Mouse (Mus musculus) mouse trophoblast stem cell (cell line): ENCODE measurements around the gene Lsm6.
"Not testable (repeated sequence)": the region's sequence is repeated elsewhere in the genome, so short reads cannot be mapped to it uniquely, and the experiment has no call there.

Experiments
- in situ Hi-C, 2 experiments: fragments of 300-500 bp; cut with MseI, MboI; formaldehyde crosslinking; loops; 2 replicates in 1 of 2; 3 replicates in 1 of 2; pipeline ENCODE4 v1.15.1; 2025

The Lsm6 gene

DNA sequence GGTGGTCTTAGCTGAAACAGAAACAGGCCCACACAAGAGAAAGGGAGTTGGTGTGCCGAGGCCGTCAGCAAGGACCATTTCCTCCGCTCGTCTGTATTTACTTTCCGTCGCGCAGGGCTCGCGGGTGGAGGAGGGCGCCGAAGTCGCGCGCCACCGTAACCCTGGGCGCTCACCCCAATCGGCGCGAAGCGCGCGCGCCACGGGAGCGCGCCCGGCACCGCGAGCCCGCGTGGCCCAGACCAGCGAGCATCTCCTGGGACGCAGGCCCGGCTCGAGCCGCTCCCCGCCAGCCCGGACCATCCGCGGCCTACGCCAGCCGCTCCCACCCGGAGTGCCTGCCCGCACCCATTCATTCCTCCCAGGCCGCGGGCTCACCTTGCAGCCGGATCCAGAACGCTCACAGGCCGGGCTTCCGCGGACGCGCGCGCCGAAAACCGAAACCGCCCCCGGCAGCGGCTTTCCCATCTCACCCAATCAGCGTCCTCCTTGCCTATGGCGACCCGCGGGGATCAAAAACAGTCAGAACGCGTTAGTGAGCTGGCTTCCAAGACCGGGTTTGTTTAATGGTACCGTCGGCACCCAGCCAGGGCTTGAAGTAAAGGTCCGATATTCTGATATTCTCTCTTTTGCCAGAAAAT, at the start of gene Lsm6:
TSS of gene Lsm6 (minus strand) at position 468 of the 638 bp plus-strand sequence.
- in situ Hi-C loops = no loop called here

DNA sequence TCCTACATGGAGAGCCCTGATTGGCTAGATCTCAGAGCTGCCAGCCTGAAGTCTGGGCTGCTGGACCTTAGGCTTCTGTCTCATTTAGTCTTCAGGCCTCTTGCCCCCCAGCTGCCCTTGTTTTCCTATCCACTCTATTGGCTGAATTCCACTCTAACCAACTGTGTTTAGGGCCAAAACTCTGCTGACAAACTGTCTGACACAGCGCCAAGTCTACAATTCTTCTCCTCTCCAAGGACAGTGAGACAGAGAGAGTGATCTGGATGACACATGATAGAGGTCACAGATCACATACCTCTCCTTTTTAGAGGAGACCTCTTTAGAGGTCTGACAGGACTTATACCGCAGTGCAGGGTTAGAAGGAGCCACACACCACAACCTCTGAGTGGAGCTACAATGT, 46.1 kb upstream of the Lsm6 start:
- in situ Hi-C loops = no loop called here

DNA sequence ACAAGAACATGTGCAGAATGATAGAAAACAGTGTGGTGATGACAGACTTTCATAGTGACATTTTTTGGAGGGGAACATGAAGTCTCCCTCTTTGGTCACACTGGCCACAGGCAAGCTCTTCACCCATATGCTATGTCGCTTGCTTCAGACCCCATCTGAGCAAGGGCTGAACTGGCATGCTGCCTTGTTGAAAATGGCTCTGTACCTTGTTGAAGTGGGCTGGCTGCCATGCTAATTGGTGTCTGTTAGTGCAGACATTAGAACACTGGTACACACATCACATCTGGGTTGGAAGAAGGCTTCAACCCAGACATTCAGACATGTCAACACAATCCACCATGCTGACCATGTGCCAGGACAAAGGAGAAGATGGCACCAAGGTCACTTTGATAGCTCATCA, 42.1 kb upstream of the Lsm6 start:
- in situ Hi-C loops = no loop called here

DNA sequence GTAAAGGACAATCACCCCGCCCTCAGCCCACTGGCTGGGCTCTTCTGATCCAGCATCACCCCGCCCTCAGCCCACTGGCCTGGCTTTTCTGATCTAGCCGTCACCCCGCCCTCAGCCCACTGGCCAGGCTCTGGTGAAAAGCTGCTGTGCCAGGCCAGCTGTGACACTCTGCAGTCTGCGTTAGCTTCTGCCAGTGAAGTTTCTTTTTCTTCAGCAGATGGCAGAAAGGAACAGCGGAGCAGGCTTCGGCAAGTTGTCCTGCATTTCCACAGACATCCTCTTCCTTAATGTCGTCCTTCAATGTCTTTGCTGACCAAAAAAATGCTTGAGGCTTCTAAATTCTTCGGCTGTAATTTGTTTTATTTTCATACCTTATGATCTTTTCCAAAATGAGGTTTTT, 41.1 kb upstream of the Lsm6 start:
- in situ Hi-C loops = no loop called here

DNA sequence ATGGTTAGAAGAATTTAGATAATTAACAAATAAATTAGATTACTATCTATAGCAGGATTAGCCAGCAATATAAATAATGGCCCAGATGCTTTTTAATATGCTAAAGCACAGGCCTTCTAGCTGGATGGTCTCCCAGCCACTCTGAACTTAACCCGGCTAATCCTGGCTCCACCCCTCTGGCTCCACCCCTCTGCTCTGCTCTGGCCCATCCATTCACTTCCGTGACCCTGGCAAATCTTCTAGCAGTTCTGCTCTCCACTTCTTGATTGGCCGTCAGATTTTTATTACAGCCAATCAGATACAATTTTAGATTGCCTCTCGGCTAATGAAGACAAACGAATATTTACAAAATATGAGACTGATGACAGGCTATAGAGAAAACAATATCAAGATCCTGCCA, 39.8 kb upstream of the Lsm6 start:
- in situ Hi-C loops = no loop called here

DNA sequence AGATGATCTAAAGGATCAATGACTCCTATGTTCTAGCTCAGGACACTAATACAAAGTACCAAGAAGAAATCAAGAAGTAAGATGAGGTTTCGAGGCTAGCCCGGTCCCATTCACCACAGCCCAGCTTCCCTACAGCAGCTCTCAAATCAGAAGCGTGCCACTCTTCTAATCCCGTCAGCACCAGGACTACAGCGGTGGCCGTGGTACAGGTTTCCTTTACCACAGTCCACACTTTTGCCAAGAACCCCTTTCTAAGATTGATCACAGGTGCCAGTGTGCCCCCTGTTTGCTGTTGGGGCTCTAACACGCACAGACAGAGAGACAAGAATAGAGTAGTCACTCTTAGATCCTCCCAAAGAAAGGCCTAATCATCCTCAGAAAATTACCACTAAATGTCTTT, 36.5 kb upstream of the Lsm6 start:
- in situ Hi-C loops = no loop called here

DNA sequence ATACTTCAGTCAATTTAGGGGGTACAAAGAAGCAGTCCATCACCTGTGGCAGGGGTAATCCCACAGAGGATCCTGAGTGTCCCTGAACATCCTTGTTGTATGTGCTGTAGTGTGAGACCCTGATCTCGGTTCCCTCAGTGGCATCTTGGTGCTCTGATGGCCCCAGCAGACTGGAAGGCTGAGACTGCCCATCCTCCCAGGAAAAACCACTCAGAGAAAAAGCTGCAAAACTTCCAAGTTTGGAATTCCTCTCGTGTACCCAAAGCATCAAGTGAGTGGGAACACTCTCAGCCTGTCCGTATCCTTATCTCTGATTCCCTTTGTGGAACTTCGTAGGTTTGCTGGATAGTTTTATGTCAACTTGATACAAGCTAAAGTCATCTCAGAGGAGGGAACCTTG, 31.3 kb upstream of the Lsm6 start:
- in situ Hi-C loops = no loop called here

DNA sequence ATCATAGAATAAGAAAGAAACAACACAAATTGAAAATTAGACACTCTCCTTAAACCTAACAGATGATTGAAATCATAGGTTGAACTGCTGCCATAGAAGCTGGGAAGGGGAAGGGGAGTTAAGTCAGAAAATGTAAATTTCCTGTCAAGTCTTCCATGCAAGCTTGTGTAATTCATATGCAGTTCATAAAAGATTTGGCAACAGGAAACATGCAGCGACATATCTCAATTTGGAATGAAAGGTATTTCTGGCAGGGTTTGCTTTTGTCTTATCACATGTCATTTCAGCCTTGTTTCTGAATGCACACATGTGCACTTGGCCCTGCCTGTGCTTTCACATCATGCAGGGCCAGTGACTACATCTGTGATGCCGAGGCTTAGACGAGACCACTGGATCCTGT, 26.3 kb upstream of the Lsm6 start:
- in situ Hi-C loops = no loop called here

DNA sequence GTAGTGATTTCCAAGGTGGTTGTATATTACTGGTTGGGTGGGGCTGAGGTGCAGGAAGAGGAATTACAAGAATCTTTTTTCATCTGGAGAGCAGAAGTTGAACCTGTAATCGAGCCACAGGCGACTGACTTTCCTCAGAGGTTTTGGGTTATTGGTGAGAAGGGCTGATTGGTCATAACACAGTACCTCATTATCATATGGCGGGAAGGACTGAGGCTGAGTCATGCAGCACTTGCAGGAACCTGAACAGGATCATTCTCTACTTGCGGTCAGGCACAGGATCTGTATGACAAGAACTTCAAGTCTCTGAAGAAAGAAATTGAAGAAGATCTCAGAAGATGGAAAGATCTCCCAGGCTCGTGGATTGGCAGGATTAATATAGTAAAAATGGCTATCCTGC, 23.6 kb upstream of the Lsm6 start:
- in situ Hi-C loops = no loop called here

DNA sequence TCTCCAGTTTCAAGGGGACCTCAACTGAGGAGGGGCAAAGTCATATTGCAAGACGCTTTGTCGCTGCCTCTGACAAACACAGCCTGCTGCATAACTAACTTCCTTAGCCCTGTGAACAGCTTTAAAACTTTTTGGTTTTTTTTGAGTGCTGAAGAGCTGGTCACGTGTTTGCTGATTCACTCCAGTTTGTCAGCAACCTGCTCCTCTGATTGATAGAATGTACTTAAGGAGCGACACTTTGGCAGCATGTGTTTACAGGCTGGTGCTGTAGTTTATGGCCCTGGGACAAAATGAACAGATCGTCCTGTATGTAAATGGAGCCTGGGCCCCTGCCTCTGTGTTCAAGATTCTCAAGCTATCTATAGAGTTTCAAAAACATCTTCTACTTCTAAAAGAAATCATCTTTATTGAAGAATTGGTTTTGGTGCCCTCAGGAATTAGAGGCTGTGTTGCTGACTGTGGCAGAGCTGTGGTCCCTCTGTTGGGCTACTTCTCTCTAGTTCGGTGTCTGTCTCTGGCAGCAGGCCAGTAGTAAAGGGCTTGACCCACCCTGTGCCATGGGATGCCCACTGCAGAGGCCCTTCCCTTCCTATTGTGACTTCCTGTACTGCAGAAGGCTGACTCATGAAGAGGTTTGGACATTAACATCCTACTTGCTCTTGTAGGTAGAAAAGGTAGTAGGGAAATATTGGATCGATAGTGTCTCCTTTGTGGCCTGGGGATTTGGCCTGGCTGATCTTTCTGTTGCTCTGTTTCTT, 17.9 kb upstream of the Lsm6 start:
- in situ Hi-C loops = no loop called here

DNA sequence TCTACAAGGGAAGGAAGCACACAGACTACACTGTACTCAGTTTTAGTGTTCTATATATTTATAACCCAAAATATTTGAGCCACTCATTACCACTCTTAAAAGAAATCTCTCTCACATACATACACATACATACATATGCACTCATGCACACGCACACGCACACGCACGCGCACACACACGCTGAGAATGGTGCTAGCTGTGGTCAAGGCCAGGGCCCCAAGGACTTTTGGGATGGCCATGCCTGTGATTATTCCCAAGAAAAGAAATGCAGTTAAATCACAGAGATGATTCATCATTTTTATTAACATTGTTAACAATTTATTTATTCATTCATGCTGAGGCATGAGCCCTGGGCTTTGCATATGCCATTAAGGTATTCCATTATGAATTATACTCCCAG, 15.2 kb upstream of the Lsm6 start:
- in situ Hi-C loops = no loop called here

DNA sequence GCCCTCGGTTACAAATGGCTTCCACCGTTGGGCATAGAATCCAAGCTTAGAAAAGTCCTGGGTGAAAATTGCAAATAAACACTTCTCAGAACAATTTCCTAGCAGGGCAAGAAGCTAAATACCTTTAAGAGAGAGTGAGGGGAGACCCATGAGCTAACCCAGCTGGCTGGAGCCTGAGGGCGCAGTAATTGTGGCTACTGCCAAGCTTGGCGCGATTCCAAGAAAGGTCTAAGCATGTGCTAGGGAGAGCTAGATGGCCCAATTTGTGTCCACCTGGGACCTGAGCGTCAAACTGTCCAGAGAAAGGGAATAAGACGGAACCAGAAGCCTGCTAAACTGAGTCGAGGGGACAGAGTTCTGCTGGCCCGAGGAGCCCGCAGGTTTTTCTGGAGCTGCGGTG, 7.5 kb upstream of the Lsm6 start:
- in situ Hi-C loops = no loop called here

DNA sequence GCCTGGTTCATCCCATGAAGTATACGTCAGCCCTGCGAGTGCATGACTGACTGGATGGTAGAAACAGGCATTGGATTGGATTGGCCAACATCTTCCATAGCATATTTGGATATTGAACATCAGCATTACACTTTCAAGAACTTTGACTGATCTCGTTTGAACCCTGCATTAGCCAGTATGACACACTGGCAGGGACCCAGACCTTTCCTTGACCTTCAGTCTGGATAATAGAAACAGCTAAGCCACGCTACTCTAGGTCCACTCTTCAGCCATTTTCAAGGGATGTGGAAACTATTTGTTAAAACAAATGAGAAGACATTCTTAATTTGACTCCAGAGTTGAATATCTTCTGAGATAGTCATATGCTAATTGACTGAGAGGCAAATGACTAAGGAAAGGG, 3.6 kb upstream of the Lsm6 start:
- in situ Hi-C loops = no loop called here

DNA sequence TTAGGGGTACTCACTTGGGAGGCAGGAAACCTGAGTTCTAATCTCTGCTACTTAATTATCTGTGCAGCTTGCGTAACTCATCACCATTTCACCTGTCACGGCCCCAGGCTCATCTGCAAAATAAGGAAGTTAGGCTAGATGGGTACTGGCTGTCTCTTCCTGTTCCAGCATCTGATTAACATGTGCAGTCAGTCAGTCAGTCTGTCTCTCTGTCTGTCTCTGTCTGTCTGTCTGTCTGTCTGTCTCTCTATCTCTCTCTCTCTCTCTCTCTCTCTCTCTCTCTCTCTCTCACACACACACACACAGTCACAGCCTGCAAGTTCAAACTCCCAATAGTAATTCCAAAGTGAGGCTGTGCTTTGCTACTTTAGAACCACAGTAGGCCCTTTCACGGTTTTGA, 967 bp downstream of the Lsm6 start:
- in situ Hi-C loops = not testable (repeated sequence)

DNA sequence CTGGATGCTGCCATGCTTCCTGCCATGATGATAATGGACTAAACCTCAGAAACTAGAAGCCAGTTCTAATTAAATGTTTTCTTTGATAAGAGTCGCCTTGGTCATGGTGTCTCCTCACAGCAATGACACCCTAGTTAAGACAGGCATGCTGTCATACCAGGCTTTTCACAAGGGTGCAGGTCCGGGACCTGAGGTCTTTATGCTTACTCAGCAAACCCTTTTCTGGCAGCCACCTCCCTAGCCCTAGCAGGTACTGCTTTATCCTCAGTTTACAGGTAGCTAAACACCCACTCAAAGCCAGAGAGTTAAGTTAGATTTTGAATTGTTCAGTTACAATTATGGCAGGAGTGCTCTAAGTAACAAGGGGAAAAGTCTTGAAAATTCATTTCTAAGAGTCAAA, 6.2 kb downstream of the Lsm6 start:
- in situ Hi-C loops = no loop called here

DNA sequence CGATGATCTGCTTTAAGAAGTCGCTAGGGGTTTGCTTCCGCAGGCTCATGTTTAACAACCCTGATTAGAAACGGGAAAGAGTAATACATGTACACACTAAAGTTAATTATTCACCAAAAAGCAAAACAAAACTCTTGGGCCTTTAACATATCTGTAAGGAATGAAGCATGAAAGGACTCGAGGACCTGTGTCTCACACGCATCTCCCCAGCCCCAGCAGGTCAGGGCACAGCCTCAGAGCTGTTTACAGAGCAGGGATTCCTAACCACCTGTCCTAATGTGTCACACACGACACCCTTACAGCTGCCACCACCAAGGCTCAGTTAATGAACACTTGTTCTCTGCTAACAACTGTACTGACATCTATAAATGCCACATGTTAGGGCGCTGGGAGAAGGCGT, 7.9 kb downstream of the Lsm6 start:
- in situ Hi-C loops = no loop called here

DNA sequence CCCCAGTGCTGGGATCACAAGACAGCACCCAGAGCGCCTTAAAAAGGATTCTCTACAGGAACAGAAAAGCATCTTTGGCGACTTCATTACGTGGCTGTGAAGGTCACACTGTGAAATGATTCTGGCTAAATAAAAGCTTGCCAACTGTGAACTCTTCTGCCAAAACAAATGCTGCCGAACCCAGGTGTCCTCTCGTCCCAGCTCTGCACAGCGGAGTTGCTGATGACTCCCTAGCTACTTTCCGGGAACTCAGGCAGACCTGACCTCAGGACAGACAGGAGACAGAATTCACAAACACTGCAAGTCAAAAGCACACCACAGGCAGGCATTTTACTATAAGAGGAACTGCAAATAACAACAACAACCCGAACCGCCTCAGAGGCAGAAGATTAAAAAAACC, 8.5 kb downstream of the Lsm6 start:
- in situ Hi-C loops = no loop called here

DNA sequence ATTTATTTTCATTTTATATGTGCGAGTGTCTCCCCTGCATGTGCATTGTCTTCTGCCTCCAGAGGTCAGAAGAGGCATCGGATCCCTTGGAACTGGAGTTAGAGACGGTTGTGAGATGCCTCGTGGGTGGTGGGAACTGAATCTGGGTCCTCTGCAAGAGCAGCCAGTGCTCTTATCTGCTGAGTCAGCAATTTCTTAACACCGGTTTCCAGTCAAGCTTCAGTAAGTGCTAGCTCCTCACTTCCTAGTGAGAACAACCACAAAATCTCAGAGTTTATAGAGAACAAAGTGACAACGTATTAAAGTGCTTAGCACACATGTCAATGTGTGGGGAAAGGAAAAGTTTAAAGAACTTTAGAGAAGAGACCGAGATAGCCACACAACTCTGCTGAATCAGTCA, 9.2 kb downstream of the Lsm6 start:
- in situ Hi-C loops = no loop called here

DNA sequence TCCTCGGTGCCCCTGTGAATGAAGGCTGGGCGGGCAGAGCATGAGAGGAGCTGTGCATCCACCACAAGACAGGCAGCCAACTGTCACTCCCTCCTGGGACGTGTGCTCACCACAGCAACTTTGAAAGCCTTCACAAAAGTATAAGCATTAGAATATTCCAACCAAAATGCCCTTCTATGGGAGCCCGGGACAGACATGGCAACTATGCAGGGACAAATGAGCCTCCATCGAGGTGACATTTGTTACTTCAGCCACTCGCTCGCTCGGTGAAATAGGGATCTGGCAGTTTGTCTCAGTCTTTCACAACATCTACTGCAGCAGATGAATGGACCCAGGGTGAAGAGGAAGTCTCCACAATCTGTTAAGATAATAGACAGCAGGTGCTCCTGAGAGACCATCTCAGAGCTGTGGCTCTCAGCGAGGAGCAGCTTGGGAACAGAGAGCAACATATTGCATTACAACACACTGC, 10.7 kb downstream of the Lsm6 start:
- in situ Hi-C loops = no loop called here

DNA sequence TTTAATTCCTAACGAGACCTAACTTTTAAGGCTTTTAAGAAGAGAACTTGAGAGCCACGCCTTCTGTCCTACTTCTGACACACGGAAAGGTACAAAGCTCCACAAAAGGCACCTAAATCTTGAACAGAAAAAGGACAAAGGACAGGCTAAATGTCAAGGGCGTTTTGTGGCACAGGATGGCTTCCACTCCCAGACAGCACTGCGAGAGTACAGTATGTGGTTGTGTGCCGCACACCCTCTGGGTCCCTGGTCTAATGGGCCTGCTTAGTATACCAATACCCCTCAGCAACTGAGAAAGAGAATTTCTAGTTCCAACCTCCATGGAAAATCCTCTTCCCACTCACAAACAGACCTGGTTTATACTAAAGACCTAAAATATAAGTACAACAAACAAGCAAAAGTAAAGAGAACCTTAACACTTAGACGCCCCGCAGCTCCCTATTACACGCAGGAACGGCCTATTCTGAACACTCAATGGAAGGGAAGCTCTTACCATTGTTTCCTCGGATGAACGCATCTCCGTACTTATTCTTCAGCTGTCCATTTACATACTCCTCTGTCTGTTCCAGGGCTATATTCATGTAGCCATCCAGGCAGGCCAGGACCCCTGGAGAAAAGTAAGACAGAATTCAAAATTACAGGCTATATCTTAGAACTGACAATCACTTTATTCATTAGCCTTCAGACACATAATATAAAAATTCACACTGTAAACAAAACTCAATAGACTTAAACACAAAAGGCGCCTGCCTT, 11.3 kb downstream of the Lsm6 start:
- in situ Hi-C loops = no loop called here

DNA sequence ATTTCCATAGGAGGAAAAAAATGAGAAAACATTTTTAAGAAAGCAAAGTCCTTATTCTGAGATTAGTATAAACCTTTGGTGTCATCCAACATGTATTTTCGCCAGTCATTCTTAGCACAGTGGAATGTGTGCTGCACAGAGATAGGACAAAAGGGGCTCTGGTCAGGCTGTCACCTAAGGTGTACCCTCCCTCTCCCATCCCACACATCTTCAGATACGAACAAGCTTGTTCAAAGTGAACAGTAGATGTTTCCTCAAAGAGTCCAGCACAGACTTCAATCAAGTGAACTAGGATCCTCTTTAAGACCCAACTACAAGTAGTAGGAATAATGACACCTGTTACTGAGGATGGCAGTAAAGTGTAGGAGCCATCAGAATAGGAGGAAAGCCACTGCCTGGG, 12.1 kb downstream of the Lsm6 start:
- in situ Hi-C loops = no loop called here

DNA sequence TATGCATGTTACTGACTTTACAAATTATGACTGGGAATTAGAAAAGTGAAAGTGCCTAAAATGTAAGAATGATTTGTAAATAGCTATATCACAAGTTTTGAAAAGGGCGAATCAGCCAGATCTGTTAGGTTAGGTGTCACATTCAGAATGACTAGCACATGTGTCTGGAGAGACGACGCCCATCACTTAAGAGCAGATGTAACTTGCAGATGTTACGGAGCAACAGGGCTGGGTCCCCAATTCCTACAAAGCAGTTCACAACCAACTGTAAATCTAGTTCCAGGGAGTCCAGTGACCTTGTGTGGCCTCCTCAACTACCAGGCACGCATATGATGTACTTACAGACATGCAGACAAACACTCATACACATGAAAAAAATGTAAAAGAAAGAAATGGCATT, 12.5 kb downstream of the Lsm6 start:
- in situ Hi-C loops = no loop called here

DNA sequence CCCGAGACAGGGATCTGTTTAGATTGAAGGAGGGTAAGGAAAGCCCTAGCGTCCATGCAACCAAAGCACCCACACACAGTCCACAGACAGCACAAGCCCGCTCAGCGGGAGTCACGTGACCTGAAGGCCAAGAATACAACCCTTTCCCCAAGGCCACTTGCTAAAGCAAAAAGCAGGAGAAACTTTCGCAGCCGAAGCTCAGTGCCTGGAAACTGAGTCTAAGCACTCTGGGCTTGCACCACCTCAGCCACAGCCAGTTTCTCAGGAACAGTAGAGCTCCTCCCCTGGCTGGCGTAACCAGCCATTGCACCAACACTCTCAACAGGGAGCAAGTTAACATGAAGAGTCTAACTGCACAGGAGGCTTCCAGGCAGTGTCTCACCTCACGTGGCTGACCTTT, 13.7 kb downstream of the Lsm6 start:
- in situ Hi-C loops = no loop called here
